Mouse (Mus musculus) splenic B cell, adult 2 months (primary cell): ENCODE data around the gene Shld1.
A peak's percentile ranks its signal among the peaks of the same experiment; 100 is the strongest.

Experiments used
- DNase-seq: peaks from one replicate; pipeline ENCODE4 v3.0.0-alpha.2; 2011; ENCODE audit warnings: low read depth, low spot score
- H3K27me3 ChIP-seq: 2 replicates; pipeline ENCODE4 v1.6.1; 2012; ENCODE audit warnings: mild to moderate bottlenecking, low read length, moderate library complexity, mixed read lengths; ENCODE audit not compliant: control insufficient read depth, poor library complexity, insufficient read depth, severe bottlenecking
- H3K36me3 ChIP-seq: 2 replicates; pipeline ENCODE4 v1.6.1; 2012; ENCODE audit warnings: mild to moderate bottlenecking, low read length, moderate library complexity, mixed read lengths; ENCODE audit not compliant: control insufficient read depth, poor library complexity, insufficient read depth, severe bottlenecking

Gene Shld1

DNA sequence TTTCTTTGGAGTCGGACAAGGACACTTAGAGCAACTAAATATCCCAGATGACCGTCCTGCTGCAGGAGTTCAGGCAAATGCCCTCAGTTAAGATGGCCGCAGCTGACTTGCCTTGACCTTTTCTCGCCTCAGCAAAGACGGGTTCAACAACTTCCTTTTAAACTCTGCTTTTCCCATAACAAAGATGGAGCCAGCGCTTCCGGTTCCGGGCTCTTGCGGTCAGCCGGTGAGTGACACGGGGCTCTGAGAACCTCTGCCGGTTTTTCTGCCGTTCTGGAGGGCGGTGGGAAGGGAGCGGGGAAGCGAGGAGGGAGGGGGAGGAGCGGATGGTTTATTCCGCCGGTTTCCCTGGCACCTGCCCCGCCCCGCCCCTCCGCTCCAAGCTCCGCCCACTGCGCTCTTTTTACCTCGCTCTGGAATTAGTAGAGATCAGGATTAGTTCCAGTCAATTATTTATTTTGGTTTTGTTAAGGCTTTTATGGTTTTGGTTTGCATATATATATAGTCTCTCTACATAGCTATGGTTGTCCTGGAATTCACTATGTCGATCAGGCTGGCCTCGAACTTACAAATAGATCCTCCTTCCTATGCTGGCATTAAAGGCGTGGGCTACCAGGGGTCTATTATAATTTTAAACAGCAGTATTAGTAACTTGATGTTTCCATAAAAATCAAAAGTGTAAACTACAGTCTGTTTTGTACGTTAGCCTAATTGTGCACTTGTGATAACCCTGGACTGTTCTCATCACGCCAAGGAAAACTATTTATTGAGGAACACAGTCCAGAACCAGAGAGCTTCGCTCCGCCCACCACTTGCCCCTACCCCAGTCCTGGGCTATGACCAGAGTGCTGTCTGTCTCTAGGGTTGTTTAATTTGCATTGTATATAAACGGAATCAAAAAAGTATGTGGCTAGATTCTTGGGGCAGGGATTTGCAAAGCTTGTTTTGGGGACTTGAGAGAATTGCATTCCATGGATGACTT lies at the start of gene Shld1:
Shld1 (plus strand) TSS at position 176 of the 982 bp plus-strand sequence.
- peak; percentile 87 for DNase-seq
- Histone ChIP-seq H3K27me3 (no peaks in the 10 kb centered on the region), H3K36me3 (no peaks in the 10 kb centered on the region)

DNA sequence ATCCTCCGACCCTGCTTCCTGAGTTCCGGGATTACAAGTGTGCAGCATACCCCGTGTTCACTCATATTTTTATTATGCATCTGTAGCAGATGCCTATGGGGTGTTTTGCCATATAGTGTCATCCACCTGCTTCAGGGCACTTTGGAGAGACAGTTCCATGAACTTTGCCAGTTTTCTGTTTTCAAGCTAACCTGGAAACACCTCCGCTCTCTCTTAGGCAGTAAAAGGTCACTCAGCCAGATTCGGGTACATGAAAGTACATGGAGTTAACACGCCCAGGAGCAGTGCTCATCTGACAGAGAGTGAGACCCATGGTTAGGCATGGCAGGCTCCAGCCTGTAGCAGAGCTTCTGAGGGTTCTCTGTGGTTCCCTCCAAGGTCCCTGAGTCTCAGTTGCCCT lies 48.4 kb upstream of the Shld1 start:
- no peaks in the 10 kb centered on the region for H3K36me3 ChIP-seq
- no peak for DNase-seq

DNA sequence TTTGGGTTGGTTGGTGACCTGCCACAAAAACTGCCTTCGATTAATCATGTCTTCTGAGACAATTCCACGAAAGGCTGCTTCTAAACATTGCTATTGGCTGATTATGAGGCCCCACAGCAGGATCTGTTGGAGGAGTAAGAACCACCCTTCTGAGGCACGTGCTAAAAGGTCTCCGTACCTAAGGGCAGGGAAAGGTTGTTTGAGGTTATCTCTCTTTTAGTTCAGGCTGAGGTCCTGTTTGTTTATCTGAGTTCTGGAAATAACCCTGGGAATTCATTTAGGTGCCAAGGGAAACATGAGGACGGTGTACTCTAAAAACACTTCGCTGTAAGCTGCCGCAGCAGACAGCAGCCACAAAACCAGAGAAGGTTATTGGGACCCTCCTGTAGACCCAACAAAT lies 47.4 kb upstream of the Shld1 start:
- Histone ChIP-seq H3K27me3 (no peaks in the 10 kb centered on the region), H3K36me3 (no peaks in the 10 kb centered on the region)
- no peak for DNase-seq

More for the DNA sequence above, 48.4 kb upstream of the Shld1 start:
- no peaks in the 10 kb centered on the region for H3K27me3 ChIP-seq

GRCm38 (mm10) chr2:132641196-132641595 lies 45.5 kb upstream of the Shld1 start:
- Histone ChIP-seq H3K27me3 (no peaks in the 10 kb centered on the region), H3K36me3 (no peaks in the 10 kb centered on the region)
- no peak for DNase-seq

DNA sequence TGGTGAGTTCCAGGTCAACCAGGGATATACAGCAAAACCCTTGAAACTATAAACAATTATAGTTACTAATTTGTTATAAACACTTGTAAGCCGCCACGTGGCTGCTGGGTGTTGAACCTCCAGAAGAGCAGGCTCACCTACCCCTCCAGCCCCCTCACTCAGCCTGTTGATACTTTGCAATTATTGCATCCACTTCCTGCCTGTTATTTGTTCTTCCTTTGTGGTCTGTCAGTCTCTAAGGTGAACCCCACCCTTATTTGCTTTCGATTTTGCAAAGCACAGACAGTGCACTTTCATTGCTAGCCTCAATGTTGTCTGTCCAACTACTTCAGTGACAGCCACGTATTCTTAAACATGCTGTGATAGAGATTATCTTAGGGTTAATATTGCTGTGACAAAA lies 43.6 kb upstream of the Shld1 start:
- peak; percentile 56 for DNase-seq
- H3K27me3 ChIP-seq, result no peaks in the 10 kb centered on the region
- H3K36me3 ChIP-seq, result no peaks in the 10 kb centered on the region

DNA sequence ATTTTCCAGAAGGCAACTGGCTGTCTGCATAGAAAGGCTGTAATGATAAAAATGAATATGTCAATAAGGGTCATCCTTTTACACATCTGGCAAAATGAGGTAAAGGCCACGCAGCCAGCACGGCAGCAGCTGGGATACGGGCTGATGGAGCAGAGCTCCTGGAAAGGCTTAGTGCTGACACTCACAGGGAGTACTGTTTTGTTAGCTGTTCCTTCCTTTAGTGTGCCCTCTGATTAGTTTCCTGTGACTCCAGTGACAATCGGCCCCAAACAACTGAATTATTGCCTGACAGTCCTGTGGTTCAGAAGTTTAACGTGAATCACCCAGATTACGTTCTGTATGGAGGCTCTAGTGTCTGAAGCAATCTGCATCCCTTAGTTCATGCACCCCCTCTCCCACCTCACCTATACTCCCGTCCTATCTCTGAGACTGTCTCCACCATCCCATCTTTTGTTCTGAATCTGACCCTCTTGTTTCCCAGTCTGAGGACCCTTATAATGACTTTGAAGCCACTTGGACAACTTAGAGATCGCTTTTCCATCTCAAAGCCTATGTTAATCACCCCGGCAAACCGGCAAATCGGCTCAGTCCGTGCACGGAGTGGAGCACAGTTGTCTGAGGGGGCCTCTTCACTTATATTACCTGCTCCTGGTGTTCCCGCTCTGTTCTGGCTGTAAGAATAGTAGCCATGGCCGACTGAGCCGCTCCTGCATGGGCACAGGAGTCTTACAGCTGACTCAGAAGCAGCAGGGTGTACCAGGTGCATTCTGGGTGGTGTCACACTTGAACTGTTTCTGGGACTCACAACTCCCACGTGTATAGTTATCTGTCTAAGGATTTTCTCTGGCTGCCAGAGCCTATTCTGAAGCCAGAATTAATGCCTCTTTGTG lies 39.6 kb upstream of the Shld1 start:
- no peak for DNase-seq
- H3K36me3 ChIP-seq, result no peaks in the 10 kb centered on the region
- H3K27me3 ChIP-seq, result no peaks in the 10 kb centered on the region

GRCm38 (mm10) chr2:132649352-132649870 lies 37.3 kb upstream of the Shld1 start:
- DNase-seq, result no peak
- H3K36me3 ChIP-seq, result no peaks in the 10 kb centered on the region

DNA sequence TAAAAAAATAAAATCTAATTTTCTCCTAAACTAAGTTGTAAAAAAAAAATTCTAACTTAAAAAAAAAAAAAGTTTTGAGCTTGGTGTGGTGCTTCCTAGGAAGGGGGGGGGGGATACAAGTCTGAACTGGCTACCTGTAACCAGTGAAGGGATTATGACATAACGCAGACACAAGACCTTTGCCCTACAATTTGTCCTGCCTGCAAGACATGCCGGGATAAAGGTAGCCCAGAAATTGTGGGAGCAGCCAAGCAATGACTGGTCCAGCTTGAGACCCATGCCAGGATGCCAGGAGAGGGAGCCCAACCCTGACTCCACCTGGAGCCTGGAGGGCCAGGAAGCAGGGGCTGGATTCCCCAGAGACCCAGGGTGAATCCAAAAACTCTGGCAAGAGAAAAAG lies 36.2 kb upstream of the Shld1 start:
- no peak for DNase-seq
- Histone ChIP-seq H3K36me3 (no peaks in the 10 kb centered on the region), H3K27me3 (no peaks in the 10 kb centered on the region)

More at GRCm38 (mm10) chr2:132649352-132649870, 37.3 kb upstream of the Shld1 start:
- no peaks in the 10 kb centered on the region for H3K27me3 ChIP-seq

GRCm38 (mm10) chr2:132652476-132652875 lies 34.3 kb upstream of the Shld1 start:
- no peaks in the 10 kb centered on the region for H3K36me3 ChIP-seq
- no peak for DNase-seq
- no peaks in the 10 kb centered on the region for H3K27me3 ChIP-seq

DNA sequence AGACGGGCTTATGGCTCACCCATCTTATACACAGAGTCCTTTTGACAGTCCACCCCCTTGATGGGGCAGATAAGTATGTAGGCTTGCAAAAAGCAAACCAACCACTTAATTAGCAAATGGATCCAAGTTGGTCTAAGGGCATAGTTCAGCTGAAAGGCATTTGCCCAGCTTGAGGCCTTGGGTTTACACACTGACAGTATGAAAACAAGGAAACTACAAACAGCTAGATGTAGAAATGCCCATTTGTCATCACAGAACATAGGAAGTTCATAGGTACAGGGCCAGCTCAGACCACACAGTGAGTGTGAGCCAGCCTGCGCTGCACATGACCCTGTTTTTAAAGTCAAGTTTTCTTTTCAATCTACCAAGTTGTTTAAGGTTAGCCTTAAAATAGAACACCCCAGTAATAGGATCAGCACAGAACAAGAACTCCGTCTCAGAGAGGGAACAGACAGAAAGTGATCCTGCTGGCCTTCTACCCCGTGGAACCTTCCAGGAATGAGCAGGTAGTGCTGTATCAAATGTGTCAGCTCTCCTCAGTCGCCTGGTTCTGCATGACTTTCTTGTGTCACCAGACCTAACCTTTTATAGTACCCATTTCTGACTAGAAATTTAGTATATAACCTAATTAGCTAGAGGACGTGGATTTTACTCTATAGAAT lies 31.8 kb upstream of the Shld1 start:
- Histone ChIP-seq H3K27me3 (no peaks in the 10 kb centered on the region), H3K36me3 (no peaks in the 10 kb centered on the region)
- DNase-seq, result no peak

DNA sequence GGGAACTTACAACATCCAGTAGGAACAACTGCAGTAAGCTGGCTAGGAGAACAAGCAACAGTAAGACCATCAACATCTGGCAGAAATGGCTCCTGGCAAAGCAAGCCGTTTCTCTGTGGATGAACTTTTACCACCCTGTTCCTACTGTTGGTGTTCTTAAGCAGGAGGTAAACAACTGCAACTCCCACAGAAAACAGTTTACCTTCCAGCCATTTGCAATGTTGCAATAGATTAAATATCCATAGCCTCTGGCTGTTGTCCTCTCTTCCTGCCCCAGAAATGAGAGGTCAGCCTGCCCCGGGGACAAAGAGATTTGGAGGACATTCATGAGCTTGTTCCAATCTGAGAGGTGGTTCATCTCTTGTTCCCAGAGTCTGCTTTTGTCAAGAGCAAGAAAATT lies 29.5 kb upstream of the Shld1 start:
- DNase-seq, result no peak
- no peaks in the 10 kb centered on the region for H3K36me3 ChIP-seq
- no peaks in the 10 kb centered on the region for H3K27me3 ChIP-seq

DNA sequence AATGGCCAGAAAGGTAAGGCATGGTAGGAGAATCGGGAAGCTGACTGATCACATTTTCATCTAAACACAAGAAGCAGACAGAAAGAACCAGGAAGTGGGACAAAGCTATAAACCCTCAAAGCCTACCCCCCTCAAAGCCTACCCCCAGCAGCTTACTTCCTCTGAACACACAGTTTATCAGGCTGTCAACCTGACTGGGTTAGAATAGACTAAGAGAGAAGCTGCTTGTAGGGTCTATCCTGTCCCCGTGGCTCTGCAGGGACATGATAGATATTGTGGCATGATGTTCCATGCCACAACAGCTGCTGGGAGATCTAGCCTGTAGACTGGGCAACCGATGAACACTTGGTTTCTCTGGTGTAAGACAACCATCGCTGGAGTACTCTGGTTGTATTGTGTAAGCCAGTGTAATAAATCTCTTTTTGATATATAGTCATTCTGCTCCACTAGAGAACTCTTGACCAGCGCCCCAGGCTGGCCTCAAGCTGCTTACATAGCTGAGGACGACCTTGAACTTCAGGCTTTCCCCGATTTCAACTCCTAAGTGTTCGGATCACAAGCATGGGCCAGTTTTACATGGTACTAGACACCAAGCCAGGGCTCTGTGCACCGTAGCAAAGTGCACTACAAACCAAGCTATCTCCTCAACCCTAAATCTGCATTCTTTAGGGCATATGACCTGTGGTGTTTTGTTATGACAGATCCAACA lies 28.2 kb upstream of the Shld1 start:
- no peaks in the 10 kb centered on the region for H3K27me3 ChIP-seq
- H3K36me3 ChIP-seq, result no peaks in the 10 kb centered on the region
- peak; percentile 16 for DNase-seq

GRCm38 (mm10) chr2:132669091-132669490 lies 17.6 kb upstream of the Shld1 start:
- no peak for DNase-seq
- Histone ChIP-seq H3K36me3 (no peaks in the 10 kb centered on the region), H3K27me3 (no peaks in the 10 kb centered on the region)

GRCm38 (mm10) chr2:132670290-132670689 lies 16.4 kb upstream of the Shld1 start:
- Histone ChIP-seq H3K36me3 (no peaks in the 10 kb centered on the region), H3K27me3 (no peaks in the 10 kb centered on the region)
- no peak for DNase-seq
